Mouse (Mus musculus) kidney, adult 2 months (tissue): Measurements from ENCODE around the gene Gm20696. TPM values are rescaled to one million over a fixed set of nuclear protein-coding genes. Genes with fewer than 3 reads are reported as not detected.

ENCODE experiments used
- DNase-seq: peaks from one replicate; pipeline ENCODE4 v3.0.0; 2021
- H3K27ac ChIP-seq: fragments of 200-500 bp; 2 replicates; pipeline ENCODE4 v1.5.1; 2012; ENCODE audit warnings: low read depth, low read length, control low read depth, inconsistent platforms; ENCODE audit not compliant: insufficient read depth
- H3K27me3 ChIP-seq: fragments of 200-500 bp; replicated peaks from 2 replicates; pipeline ENCODE4 v1.6.1; 2012; ENCODE audit warnings: mild to moderate bottlenecking, moderate library complexity, low read length, inconsistent platforms; ENCODE audit not compliant: control insufficient read depth, insufficient read depth
- H3K36me3 ChIP-seq: fragments of 200-500 bp; 2 replicates; pipeline ENCODE4 v1.6.1; 2012; ENCODE audit warnings: mild to moderate bottlenecking, moderate library complexity, low read length, inconsistent platforms; ENCODE audit not compliant: control insufficient read depth, insufficient read depth
- H3K4me1 ChIP-seq: fragments of 200-500 bp; 2 replicates; pipeline ENCODE4 v1.6.1; 2011; ENCODE audit warnings: low read length; ENCODE audit not compliant: control insufficient read depth, insufficient read depth
- H3K4me3 ChIP-seq: fragments of 200-500 bp; 2 replicates; pipeline ENCODE4 v1.5.1; 2011; ENCODE audit warnings: mild to moderate bottlenecking, low read depth, low read length, control low read depth; ENCODE audit not compliant: insufficient read depth
- CTCF ChIP-seq: fragments of 200-500 bp; conservative IDR thresholded peaks from 2 replicates; pipeline ENCODE4 v1.5.1; 2011; ENCODE audit warnings: low read depth, mild to moderate bottlenecking, control low read depth, low read length, moderate library complexity, mixed read lengths; ENCODE audit not compliant: insufficient read depth, insufficient read length
- POLR2A ChIP-seq: fragments of 200-500 bp; IDR thresholded peaks from one replicate; pipeline ENCODE4 v1.6.1; 2011; ENCODE audit warnings: low read depth, low read length, control low read depth
- WGBS: fragments of 180-500 bp; shearing (Covaris S2); methylation state at CpG from one replicate; pipeline ENCODE4 v1.1.7; 2018; 5-methylcytosine and 5-hydroxymethylcytosine counted together
- polyA plus RNA-seq: library from polyadenylated mRNA; depleted of rRNA; stranded (reverse); fragments of >200 nt; gene quantifications from 2 replicates; pipeline ENCODE4 v1.2.3, GENCODE M21; 2012

Gene Gm20696
- polyA plus RNA-seq, 1 experiment: 0.31 TPM

GRCm38 (mm10) chr6:99663232-99663631 lies 3.4 kb downstream of the Gm20696 start:
- Histone ChIP-seq H3K36me3 (no peaks in the 10 kb centered on the region), H3K4me3 (no peak overlapping the region), H3K27ac (no peak overlapping the region), H3K4me1 (no peaks in the 10 kb centered on the region), H3K27me3 (no peaks in the 10 kb centered on the region)
- TF ChIP-seq POLR2A: no peak
- TF ChIP-seq CTCF: no peak
- DNase-seq: no peak
- 83% methylated on average over 8 of the region's 8 CpGs for WGBS

- TF ChIP-seq POLR2A (no peak), CTCF (no peak)
- WGBS: 58% methylated on average over 3 of the region's 3 CpGs
- no peak overlapping the region for H3K4me3 ChIP-seq
- DNase-seq: no peak
- no peaks in the 10 kb centered on the region for H3K27me3 ChIP-seq
- H3K36me3 ChIP-seq: no peaks in the 10 kb centered on the region
- no peak overlapping the region for H3K27ac ChIP-seq
- H3K4me1 ChIP-seq: no peaks in the 10 kb centered on the region
These were observed 6.2 kb downstream of the Gm20696 start for GRCm38 (mm10) chr6:99660443-99660842.

- Histone ChIP-seq H3K4me1 (no peaks in the 10 kb centered on the region), H3K27me3 (no peaks in the 10 kb centered on the region), H3K27ac (no peak overlapping the region), H3K4me3 (no peak overlapping the region), H3K36me3 (no peaks in the 10 kb centered on the region)
- DNase-seq: no peak
- 81% methylated on average over 10 of the region's 10 CpGs for WGBS
- no peak for TF ChIP-seq CTCF
- no peak for TF ChIP-seq POLR2A
These were observed 8.0 kb downstream of the Gm20696 start for GRCm38 (mm10) chr6:99658586-99658985.

DNA sequence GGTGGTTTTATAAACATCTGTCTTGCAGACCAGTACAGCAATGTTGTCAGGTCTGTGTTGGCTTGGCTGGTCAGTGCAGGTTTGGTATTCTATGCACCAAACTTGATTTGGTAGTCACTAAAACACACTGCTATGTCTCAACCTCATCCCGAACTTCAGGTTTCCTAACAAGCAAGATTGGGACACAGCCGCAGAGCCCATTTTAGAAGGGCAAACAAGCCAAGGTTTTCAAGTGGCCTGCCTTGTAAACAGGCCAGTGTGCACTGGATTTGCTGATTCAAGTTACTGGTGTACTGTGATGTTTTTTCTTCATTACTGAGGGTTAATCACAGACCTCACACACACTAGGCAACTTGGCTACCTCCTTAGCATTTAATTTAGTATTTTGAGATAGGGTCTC lies 10.5 kb downstream of the Gm20696 start:
- no peaks in the 10 kb centered on the region for H3K27me3 ChIP-seq
- no peak for DNase-seq
- TF ChIP-seq CTCF (no peak), POLR2A (no peak)
- no peak overlapping the region for H3K27ac ChIP-seq
- no peaks in the 10 kb centered on the region for H3K4me1 ChIP-seq
- WGBS: 93% methylated on average over 2 of the region's 2 CpGs
- H3K4me3 ChIP-seq: no peak overlapping the region
- no peaks in the 10 kb centered on the region for H3K36me3 ChIP-seq

DNA sequence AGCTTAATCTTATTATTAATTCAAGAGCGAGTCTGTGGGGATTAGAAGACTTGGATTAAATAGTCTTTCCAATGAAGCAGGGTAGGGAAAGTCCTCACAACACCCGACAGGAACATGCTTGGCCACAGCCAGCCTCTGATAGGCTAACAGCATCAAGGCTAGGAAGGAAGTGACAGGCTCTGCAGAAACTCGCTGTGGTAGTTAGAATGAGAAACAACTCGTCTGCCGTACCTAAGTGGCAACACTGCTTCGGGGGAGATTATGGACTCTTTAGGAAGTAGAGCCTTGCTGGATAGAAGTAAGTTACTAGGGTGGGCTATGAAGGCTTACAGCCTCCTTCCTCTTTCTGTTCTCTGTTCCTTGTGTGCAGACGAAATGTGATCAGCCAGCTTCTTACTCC lies 11.1 kb downstream of the Gm20696 start:
- Histone ChIP-seq H3K4me1 (no peaks in the 10 kb centered on the region), H3K27me3 (no peaks in the 10 kb centered on the region), H3K27ac (no peak overlapping the region), H3K36me3 (no peaks in the 10 kb centered on the region), H3K4me3 (no peak overlapping the region)
- WGBS: 66% methylated on average over 7 of the region's 7 CpGs
- DNase-seq: no peak
- TF ChIP-seq POLR2A (no peak), CTCF (no peak)

GRCm38 (mm10) chr6:99654343-99654742 lies 12.3 kb downstream of the Gm20696 start:
- H3K4me3 ChIP-seq: no peak overlapping the region
- H3K4me1 ChIP-seq: no peaks in the 10 kb centered on the region
- no peak for DNase-seq
- H3K36me3 ChIP-seq: no peaks in the 10 kb centered on the region
- H3K27me3 ChIP-seq: no peaks in the 10 kb centered on the region
- no peak for TF ChIP-seq POLR2A
- no peak for TF ChIP-seq CTCF
- no peak overlapping the region for H3K27ac ChIP-seq
- 64% methylated on average over 5 of the region's 5 CpGs for WGBS

- no peaks in the 10 kb centered on the region for H3K27me3 ChIP-seq
- DNase-seq: no peak
- no peaks in the 10 kb centered on the region for H3K4me1 ChIP-seq
- H3K4me3 ChIP-seq: no peak overlapping the region
- H3K27ac ChIP-seq: no peak overlapping the region
- H3K36me3 ChIP-seq: no peaks in the 10 kb centered on the region
- WGBS: 89% methylated on average over 2 of the region's 2 CpGs
- no peak for TF ChIP-seq CTCF
- no peak for TF ChIP-seq POLR2A
These were observed 14.3 kb downstream of the Gm20696 start for GRCm38 (mm10) chr6:99652341-99652740.

- no peak for TF ChIP-seq POLR2A
- TF ChIP-seq CTCF: no peak
- no peak for DNase-seq
- WGBS: 85% methylated on average over 2 of the region's 2 CpGs
- Histone ChIP-seq H3K36me3 (no peaks in the 10 kb centered on the region), H3K4me1 (no peaks in the 10 kb centered on the region), H3K27me3 (no peaks in the 10 kb centered on the region), H3K4me3 (no peak overlapping the region), H3K27ac (no peak overlapping the region)
These were observed 17.3 kb downstream of the Gm20696 start for GRCm38 (mm10) chr6:99649307-99649706.
